27 mouse cellular contexts compared by ENCODE assay signal in the genomic region with DNA sequence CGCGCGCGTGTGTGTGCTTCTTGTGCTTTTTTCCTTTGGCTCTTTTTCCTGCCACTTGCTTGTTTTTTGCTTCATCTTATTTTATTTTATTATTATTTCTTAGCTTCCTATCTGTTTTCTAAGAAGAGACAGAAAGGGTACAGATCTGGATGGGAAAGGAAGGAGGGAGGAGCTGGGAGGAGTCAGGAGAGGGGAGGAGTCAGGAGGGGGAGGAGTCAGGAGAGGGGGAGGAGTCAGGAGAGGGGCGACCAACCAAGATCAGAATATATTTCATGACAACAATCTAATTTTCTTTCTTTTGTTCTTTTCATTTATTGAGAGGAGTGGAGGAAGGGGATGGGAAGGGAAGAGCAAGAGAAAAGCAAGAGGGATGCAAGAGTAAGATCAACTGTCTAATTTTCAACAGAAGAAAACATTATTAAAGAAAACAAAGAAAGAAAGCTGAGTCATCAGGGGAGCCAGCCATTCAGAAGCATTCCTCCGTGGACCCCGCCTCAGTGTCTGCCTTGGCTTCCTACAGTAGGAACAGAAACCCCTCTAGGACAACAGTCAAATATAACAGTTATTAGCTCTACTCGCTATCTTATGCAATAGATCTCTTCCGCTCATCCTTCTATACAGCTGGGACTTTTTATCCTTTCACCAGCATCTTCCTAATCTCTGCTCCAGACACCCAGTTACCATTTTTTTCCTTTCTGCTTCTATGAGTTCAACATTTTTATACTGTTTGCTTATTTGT. TPM values are rescaled to one million over a fixed set of nuclear protein-coding genes. Genes with fewer than 3 reads are reported as not detected.
DNase-seq lines count a peak whose midpoint lies in the region; ATAC-seq lines count a peak whose summit lies in the region.
"Had no signal": no experiment of that assay in that cellular context is flagged by ENCODE, and none has a peak within 500 bp of the region (broad histone marks: within the 10 kb centered on the region; RNA-seq: fewer than 3 reads in every experiment).

No protein-coding gene starts in this region.

- intact Hi-C loops in left cerebral cortex, postnatal 25 days (cut with DNase I): no loop called here

- no peak overlapping the region for H3K4me3 ChIP-seq in heart, embryonic 10.5 days
- H3K4me3 ChIP-seq: forebrain, embryonic 10.5 days; forebrain, embryonic 13.5 days; heart, adult 2 months; hindbrain, embryonic 12.5 days; hindbrain, embryonic 15.5 days had no signal

- DNase-seq in 416B (ENCODE audit: low read depth) (peak; percentile 53), WW6 (ENCODE audit: low read depth, low spot score) (peak; percentile 7)
- DNase-seq in T-cell, adult 2 months (ENCODE audit: low spot score): no peak
- no peak for DNase-seq in heart, embryonic 10.5 days (ENCODE audit: low spot score)
- no peak for DNase-seq in left cerebral cortex, postnatal 25 days (ENCODE audit: low spot score in 2 of 2)
- DNase-seq: adrenal gland, adult 8-10 months; adrenal gland, postnatal 25 days; B cell, adult 2 months; cerebellum, adult 11-12 months; cerebellum, adult 8-10 months; cerebellum, postnatal 10 days; forebrain, postnatal 0 days; gastrocnemius, postnatal 25 days; heart, adult 2 months had no signal

- no peaks in the 10 kb centered on the region for H3K9me3 ChIP-seq in heart, embryonic 10.5 days
- H3K9me3 ChIP-seq: forebrain, embryonic 10.5 days; forebrain, embryonic 13.5 days; hindbrain, embryonic 12.5 days; hindbrain, embryonic 15.5 days had no signal

- 92% methylated on average over 9 of the region's 9 CpGs for WGBS in heart, embryonic 10.5 days

- no peaks in the 10 kb centered on the region for H3K27me3 ChIP-seq in heart, embryonic 10.5 days (ENCODE audit: insufficient read depth, poor library complexity, severe bottlenecking)
- H3K27me3 ChIP-seq: CH12.LX; forebrain, embryonic 13.5 days; hindbrain, embryonic 12.5 days; hindbrain, embryonic 15.5 days had no signal

- H3K4me1 ChIP-seq in heart, embryonic 10.5 days: no peaks in the 10 kb centered on the region
- H3K4me1 ChIP-seq: hindbrain, embryonic 12.5 days; hindbrain, embryonic 15.5 days had no signal

- H3K36me3 ChIP-seq in heart, embryonic 10.5 days: no peaks in the 10 kb centered on the region
- H3K36me3 ChIP-seq: forebrain, embryonic 10.5 days; hindbrain, embryonic 12.5 days; hindbrain, embryonic 15.5 days had no signal

- ATAC-seq in megakaryocyte, adult 5-6 weeks (ENCODE audit: poor library complexity, severe bottlenecking): peak; percentile 51
- ATAC-seq: activated CD4-positive, CD25-positive, alpha-beta regulatory T cell, adult 4 months; forebrain, embryonic 13.5 days; forebrain, postnatal 0 days; intestine, postnatal 0 days had no signal

- H3K27ac ChIP-seq in heart, embryonic 10.5 days: no peak overlapping the region
- H3K27ac ChIP-seq: forebrain, embryonic 10.5 days; forebrain, embryonic 13.5 days; heart, adult 2 months; hindbrain, embryonic 12.5 days; hindbrain, embryonic 15.5 days had no signal

RNA-seq across cellular contexts. Expression of a gene that starts 4.3 kb away (rescaled TPM):
- 1.4 and 2.0 TPM in 2 replicates for total RNA-seq in megakaryocyte, adult 5-6 weeks (2015)
- 1.3 and 2.0 TPM in 2 replicates for total RNA-seq in megakaryocyte, adult 5-6 weeks (2017)
- polyA plus RNA-seq in heart, embryonic 10.5 days (2016; fragmentation: Nextera tagmentation; extraction: Ambion mirVana): 0.06 and 0.13 TPM in 2 replicates
- total RNA-seq in left cerebral cortex, postnatal 25 days (2021): not detected
- total RNA-seq: forebrain, postnatal 0 days; MEL had no signal
- polyA plus RNA-seq: brain, embryonic 14.5 days; embryonic facial prominence, embryonic 11.5 days; forebrain, embryonic 10.5 days; forebrain, embryonic 13.5 days; forebrain, postnatal 0 days; frontal cortex, adult 2 months; hindbrain, embryonic 12.5 days; hindbrain, embryonic 15.5 days had no signal

RNA-seq across cellular contexts. Expression of a gene that starts 40.9 kb away (rescaled TPM):
- total RNA-seq in megakaryocyte, adult 5-6 weeks (2015): 40.5 and 46.2 TPM in 2 replicates
- 29.2 and 38.5 TPM in 2 replicates for total RNA-seq in megakaryocyte, adult 5-6 weeks (2017)
- 0.54 and 0.95 TPM in 2 replicates for polyA plus RNA-seq in heart, embryonic 10.5 days (2016; fragmentation: Nextera tagmentation; extraction: Ambion mirVana)
- total RNA-seq in left cerebral cortex, postnatal 25 days (2021): 1 to 10 TPM in 1 of 2 experiments, under 1 TPM in 1; 0.94 to 1.1 TPM
- total RNA-seq: MEL had no signal
- polyA plus RNA-seq: activated CD4-positive, CD25-positive, alpha-beta regulatory T cell, adult 4 months had no signal

RNA-seq across cellular contexts. Expression of a gene that starts 49.0 kb away (rescaled TPM):
- total RNA-seq in megakaryocyte, adult 5-6 weeks (2015): 838 and 904 TPM in 2 replicates
- 641 and 646 TPM in 2 replicates for total RNA-seq in megakaryocyte, adult 5-6 weeks (2017)
- polyA plus RNA-seq in heart, embryonic 10.5 days (2016; fragmentation: Nextera tagmentation; extraction: Ambion mirVana): not detected in 2 replicates
- under 1 TPM in 1 of 2 experiments, not detected in 1; 0.18 TPM for total RNA-seq in left cerebral cortex, postnatal 25 days (2021)
- total RNA-seq: CH12.LX, MEL had no signal
- polyA plus RNA-seq: forebrain, embryonic 10.5 days; forebrain, embryonic 13.5 days; heart, embryonic 14.5 days had no signal

Comparison
In these comparisons a context has a peak if more than half of its experiments do, and no peak if none do; other contexts are left out.
1. DNase-seq: peak in 416B (single experiment) and WW6 (single experiment); none in T-cell, adult 2 months (single experiment), heart, embryonic 10.5 days (single experiment) and left cerebral cortex, postnatal 25 days (0 of 2).
2. RNA of a gene that starts 40.9 kb away (total RNA-seq): 29.2 to 46.2 TPM in megakaryocyte, adult 5-6 weeks; 0.94 to 1.1 TPM in left cerebral cortex, postnatal 25 days; every median in the first group is over 10 times any median in the second.
3. RNA of a gene that starts 49.0 kb away (total RNA-seq): 641 to 904 TPM in megakaryocyte, adult 5-6 weeks; 0.18 TPM in left cerebral cortex, postnatal 25 days; every median in the first group is over 100 times any median in the second.